Mouse (Mus musculus) midbrain, embryonic 10.5 days (tissue): Measurements from ENCODE around the gene Tmem161b. TPM values are rescaled to one million over a fixed set of nuclear protein-coding genes. Genes with fewer than 3 reads are reported as not detected.
"Not testable (repeated sequence)": the region's sequence is repeated elsewhere in the genome, so short reads cannot be mapped to it uniquely, and the experiment has no call there.

Experiments
- DNase-seq: peaks from one replicate; pipeline ENCODE4 v3.0.0-alpha.2; 2017; ENCODE audit warnings: low spot score
- H3K27ac ChIP-seq: fragments of 300-500 bp; sonication (generic); replicated peaks from 2 replicates; pipeline ENCODE4 v1.5.1; 2016; ENCODE audit warnings: mild to moderate bottlenecking
- H3K27me3 ChIP-seq: fragments of 300-500 bp; sonication (generic); 2 replicates; pipeline ENCODE4 v1.6.1; 2016; ENCODE audit warnings: low read depth, mild to moderate bottlenecking; ENCODE audit not compliant: poor library complexity, severe bottlenecking
- H3K36me3 ChIP-seq: fragments of 300-500 bp; sonication (generic); 2 replicates; pipeline ENCODE4 v1.6.1; 2016; ENCODE audit warnings: mild to moderate bottlenecking, moderate library complexity
- H3K4me1 ChIP-seq: fragments of 300-500 bp; sonication (generic); 2 replicates; pipeline ENCODE4 v1.6.1; 2016
- H3K4me3 ChIP-seq: fragments of 300-500 bp; sonication (generic); 2 replicates; pipeline ENCODE4 v1.5.1; 2016; ENCODE audit warnings: mild to moderate bottlenecking, moderate library complexity
- H3K9me3 ChIP-seq: fragments of 300-500 bp; sonication (generic); replicated peaks from 2 replicates; pipeline ENCODE4 v1.6.1; 2016; ENCODE audit warnings: mild to moderate bottlenecking
- WGBS: fragments of 180-500 bp; shearing (Covaris S2); methylation state at CpG from one replicate; pipeline ENCODE4 v1.1.7; 2016; 5-methylcytosine and 5-hydroxymethylcytosine counted together
- polyA plus RNA-seq: library from polyadenylated mRNA; unstranded; fragments of >200 nt; fragmentation: Nextera tagmentation; extraction: Ambion mirVana; gene quantifications from 2 replicates; pipeline ENCODE4 v1.2.1, GENCODE M21; 2016

Tmem161b gene
- polyA plus RNA-seq, result 18.8 and 20.8 TPM in 2 replicates

- WGBS, result under 1% methylated on average over 48 of the region's 52 CpGs
- peak; percentile 90 for DNase-seq
- peaks cover 30% of the 10 kb centered on the region for H3K4me1 ChIP-seq
- H3K9me3 ChIP-seq, result no peaks in the 10 kb centered on the region
- peak within 1 kb of the TSS; percentile 95 for H3K4me3 ChIP-seq
- no peaks in the 10 kb centered on the region for H3K27me3 ChIP-seq
- no peaks in the 10 kb centered on the region; the same call in 1 of the 2 replicates for H3K36me3 ChIP-seq
- peak within 1 kb of the TSS; percentile 89 for H3K27ac ChIP-seq
Measured at GRCm38 (mm10) chr13:84221820-84222681, at the start of gene Tmem161b. Gene Tmem161b, plus strand, starts transcription at chr13:84222296.

- H3K9me3 ChIP-seq, DNase-seq, H3K36me3 ChIP-seq, H3K4me3 ChIP-seq, H3K4me1 ChIP-seq, H3K27ac ChIP-seq, H3K27me3 ChIP-seq: not testable (repeated sequence)
Measured at GRCm38 (mm10) chr13:84185835-84186234, 36.3 kb upstream of the Tmem161b start.

- 86% methylated on average over 3 of the region's 3 CpGs for WGBS
- H3K27ac ChIP-seq, result no peak overlapping the region
- H3K4me1 ChIP-seq, result no peaks in the 10 kb centered on the region
Measured at GRCm38 (mm10) chr13:84192723-84193122, 29.4 kb upstream of the Tmem161b start.

GRCm38 (mm10) chr13:84222682-84222992 lies 541 bp downstream of the Tmem161b start:
- Histone ChIP-seq H3K27ac (peak overlapping the region; percentile 89), H3K4me3 (peak overlapping the region; percentile 95), H3K4me1 (peaks cover 30% of the 10 kb centered on the region), H3K27me3 (no peaks in the 10 kb centered on the region), H3K9me3 (no peaks in the 10 kb centered on the region), H3K36me3 (peaks cover 5% of the 10 kb centered on the region)
- DNase-seq, result no peak
- 4% methylated on average over 10 of the region's 10 CpGs for WGBS

More at GRCm38 (mm10) chr13:84192723-84193122, 29.4 kb upstream of the Tmem161b start:
- Histone ChIP-seq H3K27me3 (no peaks in the 10 kb centered on the region), H3K4me3 (no peak overlapping the region), H3K36me3 (no peaks in the 10 kb centered on the region), H3K9me3 (no peaks in the 10 kb centered on the region; the same call in 1 of the 2 replicates)
- no peak for DNase-seq

GRCm38 (mm10) chr13:84223018-84223417 lies 922 bp downstream of the Tmem161b start:
- H3K27me3 ChIP-seq, result no peaks in the 10 kb centered on the region
- WGBS, result 55% methylated on average over 5 of the region's 5 CpGs

GRCm38 (mm10) chr13:84234019-84234418 lies 11.9 kb downstream of the Tmem161b start:
- no peak for DNase-seq
- no peaks in the 10 kb centered on the region for H3K4me1 ChIP-seq
- WGBS, result 90% methylated on average over 2 of the region's 2 CpGs
- no peaks in the 10 kb centered on the region for H3K27me3 ChIP-seq
- H3K27ac ChIP-seq, result no peak overlapping the region
- H3K36me3 ChIP-seq, result peaks cover 38% of the 10 kb centered on the region
- H3K9me3 ChIP-seq, result peaks cover 17% of the 10 kb centered on the region
- no peak overlapping the region for H3K4me3 ChIP-seq

More at GRCm38 (mm10) chr13:84223018-84223417, 922 bp downstream of the Tmem161b start:
- H3K4me1 ChIP-seq, result peaks cover 30% of the 10 kb centered on the region
- no peak for DNase-seq
- H3K9me3 ChIP-seq, result no peaks in the 10 kb centered on the region
- H3K36me3 ChIP-seq, result peaks cover 9% of the 10 kb centered on the region
- peak overlapping the region; percentile 95 for H3K4me3 ChIP-seq
- 0 out of 2 replicates have a peak overlapping the region, but pooled peaks have one; percentile 89 for H3K27ac ChIP-seq

- Histone ChIP-seq H3K4me1 (peaks cover 4% of the 10 kb centered on the region), H3K9me3 (peaks cover 17% of the 10 kb centered on the region), H3K27me3 (no peaks in the 10 kb centered on the region), H3K27ac (no peak overlapping the region), H3K36me3 (peaks cover 27% of the 10 kb centered on the region), H3K4me3 (no peak overlapping the region)
- no peak for DNase-seq
- 85% methylated on average over 7 of the region's 7 CpGs for WGBS
Measured at GRCm38 (mm10) chr13:84236768-84237167, 14.7 kb downstream of the Tmem161b start.

GRCm38 (mm10) chr13:84238184-84238583 lies 16.1 kb downstream of the Tmem161b start:
- DNase-seq, result no peak
- peaks cover 27% of the 10 kb centered on the region for H3K36me3 ChIP-seq

GRCm38 (mm10) chr13:84248065-84248464 lies 26.0 kb downstream of the Tmem161b start:
- H3K36me3 ChIP-seq, result no peaks in the 10 kb centered on the region
- H3K4me3 ChIP-seq, result no peak overlapping the region
- no peaks in the 10 kb centered on the region; the same call in 1 of the 2 replicates for H3K4me1 ChIP-seq
- H3K9me3 ChIP-seq, result no peaks in the 10 kb centered on the region
- no peaks in the 10 kb centered on the region for H3K27me3 ChIP-seq
- WGBS, result 87% methylated on average over 3 of the region's 3 CpGs
- no peak for DNase-seq
- H3K27ac ChIP-seq, result no peak overlapping the region

More at GRCm38 (mm10) chr13:84238184-84238583, 16.1 kb downstream of the Tmem161b start:
- Histone ChIP-seq H3K4me3 (no peak overlapping the region), H3K9me3 (peaks cover 17% of the 10 kb centered on the region), H3K27me3 (no peaks in the 10 kb centered on the region), H3K27ac (no peak overlapping the region), H3K4me1 (peaks cover 12% of the 10 kb centered on the region)

- WGBS, result 74% methylated on average over 5 of the region's 5 CpGs
- DNase-seq, result no peak
- Histone ChIP-seq H3K36me3 (peaks cover 4% of the 10 kb centered on the region; the same call in 1 of the 2 replicates), H3K27me3 (no peaks in the 10 kb centered on the region), H3K9me3 (no peaks in the 10 kb centered on the region), H3K4me3 (no peak overlapping the region), H3K27ac (no peak overlapping the region), H3K4me1 (no peaks in the 10 kb centered on the region; the same call in 1 of the 2 replicates)
Measured at GRCm38 (mm10) chr13:84251295-84251694, 29.2 kb downstream of the Tmem161b start.

- no peak overlapping the region for H3K27ac ChIP-seq
- 100% methylated on average over 1 of the region's 1 CpGs for WGBS
- no peak overlapping the region for H3K4me3 ChIP-seq
- DNase-seq, result no peak
- no peaks in the 10 kb centered on the region for H3K9me3 ChIP-seq
- H3K36me3 ChIP-seq, result peaks cover 20% of the 10 kb centered on the region
- H3K4me1 ChIP-seq, result no peaks in the 10 kb centered on the region
- H3K27me3 ChIP-seq, result no peaks in the 10 kb centered on the region
Measured at GRCm38 (mm10) chr13:84255047-84255446, 33.0 kb downstream of the Tmem161b start.

- H3K27ac ChIP-seq, H3K4me1 ChIP-seq, H3K9me3 ChIP-seq, DNase-seq, H3K27me3 ChIP-seq, H3K4me3 ChIP-seq: not testable (repeated sequence)
- 94% methylated on average over 1 of the region's 1 CpGs for WGBS
- H3K36me3 ChIP-seq, result peaks cover 86% of the 10 kb centered on the region
Measured at GRCm38 (mm10) chr13:84264418-84264817, 42.3 kb downstream of the Tmem161b start.

GRCm38 (mm10) chr13:84276246-84276645 lies 54.1 kb downstream of the Tmem161b start:
- WGBS, result 94% methylated on average over 5 of the region's 5 CpGs
- H3K36me3 ChIP-seq, result peaks cover 32% of the 10 kb centered on the region
- no peak overlapping the region for H3K4me3 ChIP-seq
- H3K27me3 ChIP-seq, result no peaks in the 10 kb centered on the region
- H3K4me1 ChIP-seq, result no peaks in the 10 kb centered on the region
- DNase-seq, result no peak
- no peaks in the 10 kb centered on the region for H3K9me3 ChIP-seq
- no peak overlapping the region for H3K27ac ChIP-seq
